Mouse (Mus musculus): ENCODE measurements at regions not wholly inside any gene's neighbourhood (a gene's known extent, or its start where the extent isn't known, plus 50 kb on each side); places are given as distances from the start of the nearest gene placed in this dataset.

DNA sequence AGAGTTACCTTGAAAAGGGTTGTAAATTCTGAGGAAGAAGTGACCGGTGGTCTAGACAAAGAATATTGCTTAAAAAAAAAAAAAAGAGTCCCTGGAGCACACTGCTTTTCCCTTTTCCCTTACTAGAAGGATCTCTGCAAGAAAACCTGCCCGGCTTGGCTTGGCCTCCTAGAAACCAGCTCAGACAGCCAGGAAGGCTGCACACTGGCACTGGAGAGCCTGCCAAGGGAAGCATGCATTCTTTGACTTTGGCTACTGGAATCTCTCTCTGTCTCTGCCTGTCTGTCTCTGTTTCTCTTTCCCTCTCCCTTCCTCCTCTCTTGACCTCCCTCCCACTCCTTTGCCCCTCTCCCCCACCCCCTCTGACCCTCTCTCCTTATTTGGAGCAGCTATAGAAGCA is 71.1 kb upstream of the Lgalsl start:
- TF ChIP-seq MAFK (IDR thresholded peaks at IDR 0.05; ENCODE audit: borderline replicate concordance, low read depth, low read length) (no peak), RAD21 (IDR thresholded peaks at IDR 0.05; ENCODE audit: low read depth, low read length) (no peak), POLR2A (IDR thresholded peaks at IDR 0.05; ENCODE audit: control insufficient read depth in 1 of 2, insufficient read depth in 1 of 2, low read depth in 1 of 2, low read length in 2 of 2, poor library complexity in 1 of 2) (no peak), USF2 (IDR thresholded peaks at IDR 0.05; ENCODE audit: borderline replicate concordance in 1 of 2, insufficient read depth in 1 of 2, low read depth in 1 of 2, low read length in 2 of 2) (no peak), MEF2A (IDR thresholded peaks at IDR 0.05; ENCODE audit: extremely low read depth, insufficient replicate concordance, low read depth, low read length, poor library complexity, severe bottlenecking) (no peak), SIN3A (IDR thresholded peaks at IDR 0.05; ENCODE audit: low read length) (no peak), BHLHE40 (IDR thresholded peaks at IDR 0.05; ENCODE audit: borderline replicate concordance, low read depth, low read length) (no peak)
- no peak overlapping the region for H3K9ac ChIP-seq (ENCODE audit: control insufficient read depth, low read depth, low read length, poor library complexity, severe bottlenecking)
- no peaks in the 10 kb centered on the region for H3K9me3 ChIP-seq (replicated peaks; ENCODE audit: insufficient read depth, low read length)
- H3K4me1 ChIP-seq (ENCODE audit: control insufficient read depth in 1 of 2, insufficient read depth in 2 of 2, low read length in 2 of 2), result peaks cover 0 to 9% of the 10 kb centered on the region in 2 experiments; a peak in 2 of 4 replicates
- no peak overlapping the region for H3K27ac ChIP-seq (ENCODE audit: control insufficient read depth, low read depth, low read length)
- H3K36me3 ChIP-seq (ENCODE audit: control insufficient read depth in 1 of 2, insufficient read depth in 2 of 2, low read length in 2 of 2), result no peaks in the 10 kb centered on the region
- H3K27me3 ChIP-seq (ENCODE audit: control insufficient read depth in 1 of 2, insufficient read depth in 2 of 2, low read length in 2 of 2), result peaks cover 13% of the 10 kb centered on the region in 2 experiments
- H3K4me3 ChIP-seq (ENCODE audit: control insufficient read depth in 1 of 2, insufficient read depth in 1 of 2, low read depth in 2 of 2, low read length in 2 of 2), result no peak overlapping the region
- DNase-seq (ENCODE audit: low read depth, low spot score), result no peak
- no peaks in the 10 kb centered on the region for H3K79me2 ChIP-seq (ENCODE audit: control insufficient read depth, insufficient read depth, low read length, poor library complexity)

DNA sequence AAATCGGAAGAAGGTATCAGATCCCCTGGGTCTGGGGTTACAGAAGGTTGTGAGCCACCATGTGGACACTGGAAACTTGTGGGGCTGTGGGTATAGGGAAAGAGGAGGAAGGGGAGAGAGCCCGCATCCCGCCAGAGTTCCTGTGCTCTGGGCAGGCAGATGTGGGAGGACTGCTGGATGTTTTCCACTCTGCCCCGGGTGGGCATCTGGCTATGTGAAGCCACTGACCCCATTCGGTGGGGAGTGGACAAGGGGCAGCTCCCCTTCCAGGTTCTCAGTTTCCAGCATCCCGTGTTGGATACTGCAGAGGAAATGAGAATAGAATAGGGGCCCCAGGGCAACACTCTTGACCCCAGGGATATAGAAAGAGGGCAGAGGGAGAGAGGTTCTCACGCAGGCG is 72.1 kb upstream of the Lgalsl start:
- Histone ChIP-seq H3K4me1 (ENCODE audit: control insufficient read depth in 1 of 2, insufficient read depth in 2 of 2, low read length in 2 of 2) (peaks cover 0 to 6% of the 10 kb centered on the region in 2 experiments; a peak in 1 of 4 replicates), H3K9me3 (replicated peaks; ENCODE audit: insufficient read depth, low read length) (no peaks in the 10 kb centered on the region), H3K79me2 (ENCODE audit: control insufficient read depth, insufficient read depth, low read length, poor library complexity) (no peaks in the 10 kb centered on the region), H3K4me3 (ENCODE audit: control insufficient read depth in 1 of 2, insufficient read depth in 1 of 2, low read depth in 2 of 2, low read length in 2 of 2) (no peak overlapping the region), H3K27me3 (ENCODE audit: control insufficient read depth in 1 of 2, insufficient read depth in 2 of 2, low read length in 2 of 2) (peaks cover 15 to 17% of the 10 kb centered on the region in 2 experiments), H3K36me3 (ENCODE audit: control insufficient read depth in 1 of 2, insufficient read depth in 2 of 2, low read length in 2 of 2) (no peaks in the 10 kb centered on the region), H3K27ac (ENCODE audit: control insufficient read depth, low read depth, low read length) (no peak overlapping the region), H3K9ac (ENCODE audit: control insufficient read depth, low read depth, low read length, poor library complexity, severe bottlenecking) (no peak overlapping the region)
- TF ChIP-seq MYB (IDR thresholded peaks at IDR 0.05; ENCODE audit: low read depth, low read length) (no peak), USF1 (IDR thresholded peaks at IDR 0.05; ENCODE audit: low read depth, low read length) (no peak)
- no peak for DNase-seq (ENCODE audit: low read depth, low spot score)

DNA sequence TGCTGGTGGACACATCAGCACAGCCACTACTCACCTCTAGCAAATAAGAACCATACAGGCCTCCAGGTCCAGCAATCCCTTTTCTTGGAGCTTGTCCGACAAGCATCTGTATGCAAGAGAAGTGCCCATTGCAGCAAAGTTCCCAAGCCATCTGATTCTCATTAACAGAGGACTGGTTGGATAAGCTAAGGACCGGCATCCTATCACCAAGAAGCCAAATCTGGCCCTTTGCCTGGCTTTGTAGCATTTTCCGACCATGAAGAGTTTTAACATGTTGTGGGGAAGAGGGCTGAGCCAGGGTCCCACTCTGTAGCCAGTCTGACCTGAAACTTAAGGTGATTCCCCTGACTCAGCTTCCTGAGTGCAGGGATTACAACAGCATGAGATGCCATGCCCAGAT is 77.1 kb upstream of the Lgalsl start:
- TF ChIP-seq MXI1 (IDR thresholded peaks at IDR 0.05; ENCODE audit: low read depth, low read length) (no peak), RAD21 (IDR thresholded peaks at IDR 0.05; ENCODE audit: low read depth, low read length) (no peak), CHD2 (IDR thresholded peaks at IDR 0.05; ENCODE audit: low read length) (no peak)
- Histone ChIP-seq H3K4me3 (ENCODE audit: control insufficient read depth in 1 of 2, insufficient read depth in 1 of 2, low read depth in 2 of 2, low read length in 2 of 2) (no peak overlapping the region), H3K36me3 (ENCODE audit: control insufficient read depth in 1 of 2, insufficient read depth in 2 of 2, low read length in 2 of 2) (no peaks in the 10 kb centered on the region), H3K27me3 (ENCODE audit: control insufficient read depth in 1 of 2, insufficient read depth in 2 of 2, low read length in 2 of 2) (peaks cover 17 to 19% of the 10 kb centered on the region in 2 experiments), H3K9ac (ENCODE audit: control insufficient read depth, low read depth, low read length, poor library complexity, severe bottlenecking) (no peak overlapping the region), H3K79me2 (ENCODE audit: control insufficient read depth, insufficient read depth, low read length, poor library complexity) (no peaks in the 10 kb centered on the region), H3K27ac (ENCODE audit: control insufficient read depth, low read depth, low read length) (no peak overlapping the region), H3K9me3 (replicated peaks; ENCODE audit: insufficient read depth, low read length) (no peaks in the 10 kb centered on the region), H3K4me1 (ENCODE audit: control insufficient read depth in 1 of 2, insufficient read depth in 2 of 2, low read length in 2 of 2) (no peaks in the 10 kb centered on the region)
- DNase-seq (ENCODE audit: low read depth, low spot score), result no peak
